Mouse (Mus musculus) MEL (cell line): ENCODE results near the gene Wnt7b. TPM values are rescaled to one million over a fixed set of nuclear protein-coding genes. Genes with fewer than 3 reads are reported as not detected.

ENCODE experiments used
- DNase-seq: peaks from one replicate; pipeline ENCODE4 v3.0.0; 2011; ENCODE audit warnings: low read depth, low spot score
- H3K27ac ChIP-seq: 2 replicates; pipeline ENCODE4 v1.5.1; 2012; ENCODE audit warnings: low read depth, mild to moderate bottlenecking, control low read depth, low read length, moderate library complexity; ENCODE audit not compliant: control insufficient read depth
- H3K27me3 ChIP-seq, 2 experiments: fragments of 150-350 bp in 1 of 2; sonication (generic) in 1 of 2; 2 replicates each; pipeline ENCODE4 v1.6.1; 2012; ENCODE audit warnings: low read length in 2 of 2, mild to moderate bottlenecking in 2 of 2, improper control_type of control experiment in 1 of 2, moderate library complexity in 1 of 2; ENCODE audit not compliant: insufficient read depth in 2 of 2, control insufficient read depth in 1 of 2
- H3K36me3 ChIP-seq, 2 experiments: 2 replicates each; pipeline ENCODE4 v1.6.1; 2012 to 2014; ENCODE audit warnings: low read length in 2 of 2, improper control_type of control experiment in 1 of 2, inconsistent platforms in 1 of 2, mild to moderate bottlenecking in 1 of 2; ENCODE audit not compliant: insufficient read depth in 2 of 2, control insufficient read depth in 1 of 2
- H3K4me1 ChIP-seq, 2 experiments: fragments of 150-350 bp in 1 of 2; sonication (generic) in 1 of 2; 2 replicates each; pipeline ENCODE4 v1.6.1; 2012; ENCODE audit warnings: low read length in 2 of 2, improper control_type of control experiment in 1 of 2, mild to moderate bottlenecking in 1 of 2; ENCODE audit not compliant: insufficient read depth in 2 of 2, control insufficient read depth in 1 of 2
- H3K4me3 ChIP-seq, 2 experiments: fragments of 150-350 bp in 1 of 2; sonication (generic) in 1 of 2; 2 replicates each; pipeline ENCODE4 v1.5.1; 2012; ENCODE audit warnings: low read depth in 2 of 2, low read length in 2 of 2, mild to moderate bottlenecking in 2 of 2, moderate library complexity in 2 of 2, control low read depth in 1 of 2, improper control_type of control experiment in 1 of 2; ENCODE audit not compliant: control insufficient read depth in 1 of 2, insufficient read depth in 1 of 2
- H3K79me2 ChIP-seq: 2 replicates; pipeline ENCODE4 v1.6.1; 2012; ENCODE audit warnings: mild to moderate bottlenecking, low read length, moderate library complexity; ENCODE audit not compliant: control insufficient read depth, poor library complexity, insufficient read depth
- H3K9ac ChIP-seq: 2 replicates; pipeline ENCODE4 v1.6.1; 2012; ENCODE audit warnings: low read depth, mild to moderate bottlenecking, control low read depth, low read length, moderate library complexity; ENCODE audit not compliant: control insufficient read depth, poor library complexity, severe bottlenecking
- H3K9me3 ChIP-seq: fragments of 150-350 bp; sonication (generic); replicated peaks from 2 replicates; pipeline ENCODE4 v1.6.1; 2012; ENCODE audit warnings: mild to moderate bottlenecking, low read length, improper control_type of control experiment, moderate library complexity; ENCODE audit not compliant: insufficient read depth
- BHLHE40 ChIP-seq: IDR thresholded peaks from 2 replicates; pipeline ENCODE4 v1.6.1; 2012; ENCODE audit warnings: low read depth, mild to moderate bottlenecking, inconsistent platforms, low read length, improper control_type of control experiment, borderline replicate concordance
- CHD1 ChIP-seq: IDR thresholded peaks from 2 replicates; pipeline ENCODE4 v1.6.1; 2012; ENCODE audit warnings: low read depth, mild to moderate bottlenecking, inconsistent platforms, low read length, improper control_type of control experiment
- CHD2 ChIP-seq: IDR thresholded peaks from 2 replicates; pipeline ENCODE4 v1.6.1; 2011; ENCODE audit warnings: low read length, improper control_type of control experiment
- CTCF ChIP-seq, 3 experiments: IDR thresholded peaks in 2 of 3; conservative IDR thresholded peaks in 1 of 3; 2 replicates each; pipeline ENCODE4 v1.5.1; 2011 to 2012; ENCODE audit warnings: low read length in 3 of 3, low read depth in 2 of 3, mild to moderate bottlenecking in 2 of 3, improper control_type of control experiment in 1 of 3, inconsistent platforms in 1 of 3, mixed read lengths in 1 of 3, moderate library complexity in 1 of 3; ENCODE audit not compliant: control insufficient read depth in 1 of 3, insufficient read depth in 1 of 3, poor library complexity in 1 of 3, severe bottlenecking in 1 of 3
- E2F4 ChIP-seq: IDR thresholded peaks from 2 replicates; pipeline ENCODE4 v1.6.1; 2011; ENCODE audit warnings: low read depth, low read length, improper control_type of control experiment, borderline replicate concordance
- ELF1 ChIP-seq: IDR thresholded peaks from 2 replicates; pipeline ENCODE4 v1.6.1; 2014; ENCODE audit warnings: low read depth, mild to moderate bottlenecking, inconsistent platforms, low read length, improper control_type of control experiment, moderate library complexity
- EP300 ChIP-seq, 2 experiments: IDR thresholded peaks; 2 replicates each; pipeline ENCODE4 v1.6.1; 2011; ENCODE audit warnings: improper control_type of control experiment in 2 of 2, low read length in 2 of 2, low read depth in 1 of 2, mild to moderate bottlenecking in 1 of 2
- GABPA ChIP-seq: IDR thresholded peaks from 2 replicates; pipeline ENCODE4 v1.6.1; 2012; ENCODE audit warnings: low read depth, mild to moderate bottlenecking, inconsistent platforms, low read length, improper control_type of control experiment, moderate library complexity
- GATA1 ChIP-seq: IDR thresholded peaks from 2 replicates; pipeline ENCODE4 v1.6.1; 2011; ENCODE audit warnings: low read depth, low read length, improper control_type of control experiment
- HCFC1 ChIP-seq: IDR thresholded peaks from 2 replicates; pipeline ENCODE4 v1.6.1; 2012; ENCODE audit warnings: low read depth, mild to moderate bottlenecking, inconsistent platforms, low read length, improper control_type of control experiment, moderate library complexity
- MAFK ChIP-seq: IDR thresholded peaks from 2 replicates; pipeline ENCODE4 v1.6.1; 2011; ENCODE audit warnings: low read depth, mild to moderate bottlenecking, low read length, improper control_type of control experiment, borderline replicate concordance
- MAX ChIP-seq: IDR thresholded peaks from 2 replicates; pipeline ENCODE4 v1.6.1; 2011; ENCODE audit warnings: low read length, improper control_type of control experiment
- POLR2A ChIP-seq, 2 experiments: IDR thresholded peaks; 2 replicates each; pipeline ENCODE4 v1.6.1; 2011 to 2012; ENCODE audit warnings: low read length in 2 of 2, mild to moderate bottlenecking in 2 of 2, control low read depth in 1 of 2, improper control_type of control experiment in 1 of 2, low read depth in 1 of 2, moderate library complexity in 1 of 2; ENCODE audit not compliant: control insufficient read depth in 1 of 2, insufficient read depth in 1 of 2, poor library complexity in 1 of 2
- RAD21 ChIP-seq: IDR thresholded peaks from 2 replicates; pipeline ENCODE4 v1.6.1; 2011; ENCODE audit warnings: mild to moderate bottlenecking, low read depth, low read length, improper control_type of control experiment
- SMC3 ChIP-seq: IDR thresholded peaks from 2 replicates; pipeline ENCODE4 v1.6.1; 2011; ENCODE audit warnings: low read depth, low read length, improper control_type of control experiment
- TAL1 ChIP-seq: IDR thresholded peaks from 2 replicates; pipeline ENCODE4 v1.6.1; 2012; ENCODE audit warnings: mild to moderate bottlenecking, inconsistent platforms, low read length, moderate library complexity, mixed read lengths
- TCF12 ChIP-seq: IDR thresholded peaks from 2 replicates; pipeline ENCODE4 v1.6.1; 2014; ENCODE audit warnings: low read depth, mild to moderate bottlenecking, inconsistent platforms, low read length, improper control_type of control experiment, moderate library complexity
- USF2 ChIP-seq, 2 experiments: IDR thresholded peaks; 2 replicates each; pipeline ENCODE4 v1.6.1; 2011 to 2012; ENCODE audit warnings: improper control_type of control experiment in 2 of 2, low read length in 2 of 2, borderline replicate concordance in 1 of 2, inconsistent platforms in 1 of 2, low read depth in 1 of 2, mild to moderate bottlenecking in 1 of 2; ENCODE audit not compliant: insufficient read depth in 1 of 2
- ZC3H11A ChIP-seq: IDR thresholded peaks from 2 replicates; pipeline ENCODE4 v1.6.1; 2012; ENCODE audit warnings: low read depth, mild to moderate bottlenecking, inconsistent platforms, low read length, improper control_type of control experiment
- polyA plus RNA-seq, 2 experiments: library from polyadenylated mRNA; stranded (reverse) in 1 of 2; unstranded in 1 of 2; fragments of >175 nt in 1 of 2; fragments of >200 nt in 1 of 2; gene quantifications; 2 replicates each; pipeline versions ENCODE4 v1.2.1 to v1.2.4; 2012; ENCODE audit warnings: low replicate concordance in 2 of 2, low read depth in 1 of 2; ENCODE audit not compliant: insufficient read length in 2 of 2, insufficient read depth in 1 of 2, missing spikeins in 1 of 2
- total RNA-seq: library from RNA; depleted of rRNA; stranded (reverse); fragments of 300-350 nt; gene quantifications from 2 replicates; pipeline ENCODE4 v1.2.3, GENCODE M21; 2012

Gene Wnt7b
- total and polyA plus RNA-seq, 3 experiments = not detected

DNA sequence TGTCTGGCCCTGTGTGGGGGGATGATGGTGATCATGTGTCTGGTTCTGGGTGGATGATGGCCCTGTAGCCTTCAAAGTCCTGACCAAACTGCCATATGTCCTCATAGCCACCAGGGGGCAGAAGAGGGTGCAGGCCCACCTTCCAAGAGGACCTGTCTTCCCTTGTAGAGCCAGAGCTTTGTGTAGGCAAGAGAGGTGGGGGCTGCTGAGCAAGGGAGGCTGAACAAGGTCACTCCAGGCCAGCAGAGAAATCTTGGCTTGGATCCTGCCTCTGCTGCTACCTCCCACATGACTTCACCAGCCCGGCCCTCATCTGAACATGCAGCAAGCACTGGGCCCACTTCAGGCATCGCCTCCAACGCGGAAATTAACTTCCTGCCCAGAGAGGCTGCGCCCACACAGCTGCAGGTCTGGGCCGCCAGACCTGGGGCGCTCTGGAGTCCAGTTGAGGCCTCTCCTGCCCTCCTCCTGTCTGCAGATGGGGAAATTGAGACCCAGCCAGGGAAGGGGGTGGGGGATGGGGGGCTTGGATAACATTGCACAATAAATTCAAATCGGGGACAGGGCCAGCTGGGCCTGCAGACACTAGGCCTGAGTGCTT, 28.4 kb upstream of the Wnt7b start (continued):
- TF ChIP-seq POLR2A (IDR thresholded peaks at IDR 0.05; ENCODE audit: control insufficient read depth in 1 of 2, insufficient read depth in 1 of 2, low read depth in 1 of 2, low read length in 2 of 2, poor library complexity in 1 of 2) (no peak), E2F4 (no peak), TCF12 (no peak), ELF1 (no peak), RAD21 (peak; percentile 70), CHD2 (no peak), EP300 (IDR thresholded peaks at IDR 0.05; ENCODE audit: low read depth in 1 of 2, low read length in 2 of 2) (no peak)

- Histone ChIP-seq H3K36me3 (no peaks in the 10 kb centered on the region), H3K4me1 (no peaks in the 10 kb centered on the region), H3K9me3 (no peaks in the 10 kb centered on the region)
- TF ChIP-seq GABPA (no peak), HCFC1 (no peak), USF2 (IDR thresholded peaks at IDR 0.05; ENCODE audit: borderline replicate concordance in 1 of 2, insufficient read depth in 1 of 2, low read depth in 1 of 2, low read length in 2 of 2) (no peak), ZC3H11A (no peak), MAX (no peak), MAFK (no peak), BHLHE40 (no peak), GATA1 (no peak), CHD1 (no peak), CTCF (IDR thresholded peaks at IDR 0.05 in 2 of 3, conservative IDR thresholded peaks at IDR 0.05 in 1 of 3; ENCODE audit: control insufficient read depth in 1 of 3, insufficient read depth in 1 of 3, low read depth in 2 of 3, low read length in 3 of 3, poor library complexity in 1 of 3, severe bottlenecking in 1 of 3) (no peak), CHD2 (no peak), RAD21 (no peak)
- TF ChIP-seq, all 39 proteins: peak for 0
- Histone ChIP-seq H3K27me3 (no peaks in the 10 kb centered on the region), H3K4me3 (no peak overlapping the region), H3K79me2 (no peaks in the 10 kb centered on the region), H3K27ac (no peak overlapping the region), H3K9ac (no peak overlapping the region)
- DNase-seq = no peak
These were observed 27.8 kb upstream of the Wnt7b start for GRCm38 (mm10) chr15:85610120-85610519.

DNA sequence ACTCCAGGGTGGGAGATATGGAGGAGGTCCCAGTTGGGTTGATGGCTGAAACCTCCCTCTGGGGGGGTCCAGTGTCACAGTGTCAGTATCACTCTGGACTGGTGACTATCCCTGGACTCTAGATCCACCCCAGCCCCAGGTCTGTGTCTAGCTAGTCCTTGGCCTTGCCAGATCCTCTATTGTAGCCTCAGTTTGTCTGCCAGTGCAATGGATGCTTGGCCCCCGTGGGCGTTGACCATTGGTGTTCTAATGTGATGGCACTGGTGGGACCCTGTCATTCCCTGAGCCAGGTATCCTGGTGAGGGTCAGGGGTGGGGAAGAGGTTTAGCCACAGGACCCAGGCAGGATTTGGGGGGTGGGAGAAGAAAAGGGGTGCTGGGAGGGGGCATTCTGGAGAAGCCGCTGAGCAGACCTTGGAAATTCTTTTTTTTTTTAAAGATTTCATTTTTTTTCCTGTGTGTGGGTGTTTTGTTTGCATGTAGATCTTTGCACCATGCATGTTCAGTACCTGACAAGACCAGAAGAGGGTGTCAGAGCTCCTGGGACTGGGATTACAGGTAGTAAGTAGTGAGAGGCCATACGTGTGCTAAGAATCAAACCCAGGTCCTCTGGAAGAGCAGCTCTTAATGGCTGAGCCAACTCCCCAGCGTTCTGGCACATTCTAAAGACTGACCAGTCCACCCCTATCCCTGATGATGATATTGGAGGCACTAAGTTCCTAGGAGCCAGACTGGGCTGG, 27.2 kb upstream of the Wnt7b start:
- Histone ChIP-seq H3K4me1 (no peaks in the 10 kb centered on the region), H3K27ac (no peak overlapping the region), H3K4me3 (no peak overlapping the region), H3K9me3 (no peaks in the 10 kb centered on the region), H3K9ac (no peak overlapping the region), H3K27me3 (no peaks in the 10 kb centered on the region), H3K79me2 (no peaks in the 10 kb centered on the region)
- DNase-seq = peak; percentile 55
- no peak for TF ChIP-seq ELF1
- no peak for TF ChIP-seq TAL1
- peak; percentile 61 for TF ChIP-seq SMC3
- peak; percentile 58 for TF ChIP-seq RAD21
- TF ChIP-seq CTCF (IDR thresholded peaks at IDR 0.05 in 2 of 3, conservative IDR thresholded peaks at IDR 0.05 in 1 of 3; ENCODE audit: control insufficient read depth in 1 of 3, insufficient read depth in 1 of 3, low read depth in 2 of 3, low read length in 3 of 3, poor library complexity in 1 of 3, severe bottlenecking in 1 of 3) = peak; percentile 25 to 64 (median 35)
- TF ChIP-seq, all 39 proteins: peak for 3
- H3K36me3 ChIP-seq = no peaks in the 10 kb centered on the region
